Mouse (Mus musculus) forebrain, postnatal 0 days (tissue): ENCODE results near the gene Myl9. TPM values are rescaled to one million over a fixed set of nuclear protein-coding genes. Genes with fewer than 3 reads are reported as not detected.

ENCODE experiments used
- ATAC-seq: fragments of 200-750 bp; cut with Nextera tagmentation; 2 replicates; pipeline ENCODE4 v1.8.0; 2017; ENCODE audit warnings: mild to moderate bottlenecking, moderate library complexity
- DNase-seq: peaks from one replicate; pipeline ENCODE4 v3.0.0-alpha.2; 2015
- H3K27ac ChIP-seq: fragments of 300-500 bp; sonication (generic); 2 replicates; pipeline ENCODE4 v1.5.1; 2014; ENCODE audit warnings: low read depth, mild to moderate bottlenecking, antibody characterized with exemption, low read length, moderate library complexity, mixed read lengths
- H3K27me3 ChIP-seq: fragments of 300-500 bp; sonication (generic); 2 replicates; pipeline ENCODE4 v1.6.1; 2014; ENCODE audit warnings: mild to moderate bottlenecking, low read length, mixed read lengths; ENCODE audit not compliant: insufficient read depth
- H3K36me3 ChIP-seq: fragments of 300-500 bp; sonication (generic); 2 replicates; pipeline ENCODE4 v1.6.1; 2014; ENCODE audit warnings: mild to moderate bottlenecking, moderate library complexity; ENCODE audit not compliant: insufficient read depth
- H3K4me1 ChIP-seq: fragments of 300-500 bp; sonication (generic); 2 replicates; pipeline ENCODE4 v1.6.1; 2014; ENCODE audit warnings: antibody characterized with exemption; ENCODE audit not compliant: insufficient read depth
- H3K4me2 ChIP-seq: fragments of 300-500 bp; sonication (generic); 2 replicates; pipeline ENCODE4 v1.6.1; 2014; ENCODE audit warnings: low read depth, mild to moderate bottlenecking, moderate library complexity
- H3K4me3 ChIP-seq: fragments of 300-500 bp; sonication (generic); 2 replicates; pipeline ENCODE4 v1.5.1; 2014; ENCODE audit warnings: low read depth, low read length, mixed read lengths
- H3K9ac ChIP-seq: fragments of 300-500 bp; sonication (generic); 2 replicates; pipeline ENCODE4 v1.6.1; 2014; ENCODE audit warnings: mild to moderate bottlenecking
- H3K9me3 ChIP-seq: fragments of 300-500 bp; sonication (generic); 2 replicates; pipeline ENCODE4 v1.6.1; 2016; ENCODE audit warnings: low read length
- CTCF ChIP-seq: sonication (generic); IDR thresholded peaks from 2 replicates; pipeline ENCODE4 v1.5.1; 2016; ENCODE audit warnings: antibody characterized with exemption, control low read depth, low read depth
- WGBS: fragments of 180-500 bp; shearing (Covaris S2); extraction: QIAGEN DNeasy Blood & Tissue Kit; methylation state at CpG from one replicate; pipeline ENCODE4 v1.1.7; 2014; 5-methylcytosine and 5-hydroxymethylcytosine counted together
- polyA plus RNA-seq: library from polyadenylated mRNA; unstranded; fragments of >200 nt; fragmentation: Nextera tagmentation; extraction: Ambion mirVana; gene quantifications from 2 replicates; pipeline ENCODE4 v1.2.1, GENCODE M21; 2015
- total RNA-seq: library from RNA; depleted of rRNA; stranded (reverse); fragments of >200 nt; gene quantifications from 2 replicates; pipeline ENCODE4 v1.2.3, GENCODE M21; 2014; rRNA removed

Myl9 gene
- 24.4 and 34.3 TPM in 2 replicates for total RNA-seq
- polyA plus RNA-seq: 34.6 and 39.6 TPM in 2 replicates

DNA sequence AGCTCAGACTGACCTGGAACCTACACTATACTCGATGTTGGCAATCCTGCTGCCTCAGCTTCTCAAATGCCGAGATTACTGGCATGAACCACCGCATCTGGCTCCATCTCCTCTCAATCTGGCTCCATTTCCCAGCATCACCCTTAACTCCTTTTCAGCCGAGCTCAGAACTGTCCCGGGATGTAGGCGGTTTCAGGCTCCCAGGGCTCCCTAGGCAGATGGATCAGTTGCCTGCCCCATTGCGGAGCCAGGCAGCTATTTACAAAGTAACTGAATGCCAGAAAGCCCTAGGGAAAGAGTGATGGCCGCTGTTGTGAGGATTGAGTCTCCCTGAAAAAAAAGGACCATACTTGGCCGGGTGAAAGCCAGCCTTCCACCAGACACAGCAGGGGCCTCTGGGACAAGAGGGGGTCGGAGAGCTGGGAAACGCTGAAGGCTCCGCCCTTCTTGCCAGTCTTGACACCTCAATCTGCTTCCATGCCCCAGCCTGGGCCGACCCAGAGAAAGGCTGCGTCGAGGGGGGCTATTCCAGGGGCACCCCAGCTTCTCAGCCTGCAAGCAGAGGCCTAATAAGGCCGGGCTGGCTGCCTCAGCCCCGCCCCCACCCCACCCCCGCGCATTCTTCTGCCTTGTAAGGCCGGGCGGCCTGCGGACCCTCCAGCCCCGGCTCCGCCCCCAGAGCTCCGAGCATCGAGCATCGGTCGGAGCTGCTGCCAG lies at the start of gene Myl9:
TSS of gene Myl9 (plus strand) at position 683 of the 717 bp plus-strand sequence.
- Histone ChIP-seq H3K4me3 (peak within 1 kb of the TSS; percentile 25), H3K36me3 (no peaks in the 10 kb centered on the region), H3K27me3 (no peaks in the 10 kb centered on the region), H3K27ac (peak within 1 kb of the TSS; percentile 54; the same call in 1 of the 2 replicates), H3K4me1 (no peaks in the 10 kb centered on the region; the same call in 1 of the 2 replicates), H3K9ac (peak within 1 kb of the TSS; percentile 41), H3K4me2 (peak within 1 kb of the TSS; percentile 59), H3K9me3 (no peaks in the 10 kb centered on the region)
- ATAC-seq (peak; percentile 82), DNase-seq (peak; percentile 57)
- TF ChIP-seq CTCF: no peak
- 3% methylated on average over 28 of the region's 28 CpGs for WGBS

DNA sequence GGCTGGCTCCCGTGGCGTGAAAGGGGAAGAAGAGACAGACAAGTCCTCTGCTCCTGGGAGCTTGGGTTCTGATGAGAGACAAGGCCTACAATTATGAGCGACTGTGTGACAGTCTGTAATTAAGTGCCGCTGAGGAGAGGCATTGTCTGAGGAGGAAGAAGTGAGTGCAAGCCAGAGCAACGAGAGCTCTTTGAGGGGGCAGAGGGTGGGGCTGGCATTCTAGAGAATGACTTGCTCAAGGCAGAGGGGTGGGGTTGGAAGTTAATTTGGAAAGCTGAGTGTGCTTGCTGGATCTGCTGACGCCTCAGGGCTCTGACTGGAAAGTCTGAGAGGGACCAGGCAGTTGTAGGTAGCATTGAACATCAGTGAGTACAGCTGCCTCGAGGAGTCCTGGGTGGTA lies 48.9 kb upstream of the Myl9 start:
- peak; percentile 58 for DNase-seq

DNA sequence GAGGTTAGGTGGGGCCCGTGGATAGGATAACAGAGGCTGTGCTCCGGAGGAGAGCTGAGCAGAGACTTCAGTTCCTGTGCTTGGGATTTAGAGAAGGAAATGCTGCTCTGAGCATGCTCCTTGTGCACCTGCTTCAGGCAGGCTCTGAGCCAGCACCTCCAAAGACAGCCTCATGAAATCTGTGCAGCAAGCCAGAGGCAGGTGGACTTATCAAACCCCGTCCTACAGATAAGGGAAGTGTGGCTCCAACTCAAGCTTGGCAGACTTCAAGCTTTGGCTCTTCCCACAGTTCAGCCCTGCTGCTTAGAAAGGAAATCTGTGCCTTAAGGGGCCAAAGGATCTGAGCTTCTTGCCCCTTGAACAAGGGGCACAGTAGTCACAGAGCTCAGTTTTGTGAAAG lies 48.3 kb upstream of the Myl9 start:
- no peaks in the 10 kb centered on the region for H3K27me3 ChIP-seq
- WGBS: 38% methylated on average over 3 of the region's 3 CpGs
- H3K4me1 ChIP-seq: peaks cover 38% of the 10 kb centered on the region
- ATAC-seq (peak; percentile 10; the same call in 1 of the 2 replicates), DNase-seq (no peak)
- H3K9ac ChIP-seq: peak overlapping the region; percentile 37; the same call in 1 of the 2 replicates
- TF ChIP-seq CTCF: no peak
- H3K9me3 ChIP-seq: no peaks in the 10 kb centered on the region
- H3K27ac ChIP-seq: peak overlapping the region; percentile 60
- no peaks in the 10 kb centered on the region for H3K36me3 ChIP-seq
- H3K4me2 ChIP-seq: peak overlapping the region; percentile 70; the same call in 1 of the 2 replicates
- H3K4me3 ChIP-seq: no peak overlapping the region

More for the DNA sequence above, 48.9 kb upstream of the Myl9 start:
- H3K27ac ChIP-seq: peak overlapping the region; percentile 60
- H3K4me1 ChIP-seq: peaks cover 38% of the 10 kb centered on the region
- H3K27me3 ChIP-seq: no peaks in the 10 kb centered on the region
- no peaks in the 10 kb centered on the region for H3K36me3 ChIP-seq
- TF ChIP-seq CTCF: no peak
- H3K9me3 ChIP-seq: no peaks in the 10 kb centered on the region
- peak; percentile 85 for ATAC-seq
- 11% methylated on average over 7 of the region's 7 CpGs for WGBS
- H3K4me3 ChIP-seq: no peak overlapping the region
- H3K4me2 ChIP-seq: peak overlapping the region; percentile 70; the same call in 1 of the 2 replicates
- H3K9ac ChIP-seq: 0 out of 2 replicates have a peak overlapping the region, but pooled peaks have one; percentile 22

DNA sequence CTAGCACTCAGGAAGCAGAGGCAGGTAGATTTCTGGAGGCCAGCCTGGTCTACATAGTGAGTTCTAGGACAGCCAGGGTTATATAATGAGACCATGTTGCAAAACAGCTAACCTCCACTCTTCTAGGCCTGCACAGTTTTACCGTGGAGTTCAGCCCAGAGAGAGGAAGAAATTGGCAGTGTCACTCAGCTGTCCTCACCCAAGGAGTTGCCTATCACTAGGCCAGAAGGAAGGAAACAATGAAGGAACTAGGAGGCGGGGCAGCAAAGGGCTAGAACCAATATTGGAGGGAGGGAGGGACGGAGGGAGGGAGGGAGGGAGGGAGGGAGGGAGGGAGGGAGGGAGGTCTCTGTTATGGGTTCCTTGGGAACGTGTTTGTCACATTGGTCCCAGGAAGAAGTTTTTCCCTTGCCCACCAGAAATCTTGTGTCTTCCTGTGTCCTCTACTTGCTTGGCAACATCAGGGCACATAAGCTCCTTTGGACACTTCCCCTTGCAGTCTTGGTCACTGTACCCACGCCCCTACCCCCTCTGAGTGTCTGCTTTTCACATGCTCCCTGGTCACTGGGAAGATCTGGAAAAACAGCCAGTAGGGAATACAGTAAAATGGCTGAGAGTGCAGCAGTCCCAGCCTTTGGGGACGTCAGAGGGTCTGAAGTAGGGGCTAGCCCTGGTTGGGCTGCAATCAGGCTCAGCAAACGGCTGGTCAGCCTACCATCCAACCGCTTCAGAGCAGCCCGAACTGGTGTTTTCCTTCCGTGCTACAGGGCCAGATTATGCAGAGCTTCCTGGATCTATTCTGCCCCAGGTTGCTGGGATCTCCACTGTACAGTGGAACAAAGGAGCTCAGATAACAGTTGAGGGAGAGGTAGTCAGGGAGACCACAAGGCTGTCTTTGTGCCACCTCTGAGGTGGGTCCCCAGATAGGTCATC lies 45.4 kb upstream of the Myl9 start:
- Histone ChIP-seq H3K9me3 (no peaks in the 10 kb centered on the region), H3K4me1 (peaks cover 23% of the 10 kb centered on the region), H3K27me3 (no peaks in the 10 kb centered on the region), H3K4me3 (no peak overlapping the region), H3K9ac (no peak overlapping the region), H3K4me2 (no peak overlapping the region), H3K27ac (0 out of 2 replicates have a peak overlapping the region, but pooled peaks have one; percentile 1), H3K36me3 (no peaks in the 10 kb centered on the region)
- TF ChIP-seq CTCF: no peak
- DNase-seq: no peak
- WGBS: 58% methylated on average over 9 of the region's 10 CpGs
- no peak for ATAC-seq

DNA sequence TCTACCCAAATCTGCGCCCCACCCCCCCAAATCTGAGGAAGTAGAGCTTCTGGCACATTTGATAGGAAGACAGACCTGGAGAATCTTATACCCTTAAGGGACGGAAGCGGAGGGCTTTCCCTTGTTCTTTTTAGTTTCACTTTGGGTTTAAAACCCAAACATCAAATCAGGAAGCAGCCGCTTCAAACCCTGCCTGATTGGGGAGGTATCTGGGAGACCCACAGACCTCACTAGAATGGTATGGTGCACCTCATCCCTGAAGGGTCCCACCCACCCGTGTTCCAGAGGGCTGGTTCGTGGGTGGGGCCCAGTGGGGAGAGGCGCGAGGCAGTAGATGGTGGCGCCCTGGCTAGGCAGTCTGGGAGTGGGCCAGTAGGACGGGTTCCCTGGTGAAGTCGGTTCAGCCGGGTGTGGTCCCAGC lies 44.7 kb upstream of the Myl9 start:
- WGBS: 82% methylated on average over 12 of the region's 12 CpGs
- DNase-seq (no peak), ATAC-seq (no peak)
- no peak for TF ChIP-seq CTCF
- H3K27ac ChIP-seq: no peak overlapping the region
- H3K9ac ChIP-seq: no peak overlapping the region
- no peaks in the 10 kb centered on the region for H3K9me3 ChIP-seq
- H3K4me2 ChIP-seq: no peak overlapping the region
- H3K4me3 ChIP-seq: no peak overlapping the region
- H3K27me3 ChIP-seq: no peaks in the 10 kb centered on the region
- peaks cover 18% of the 10 kb centered on the region for H3K4me1 ChIP-seq
- no peaks in the 10 kb centered on the region for H3K36me3 ChIP-seq

DNA sequence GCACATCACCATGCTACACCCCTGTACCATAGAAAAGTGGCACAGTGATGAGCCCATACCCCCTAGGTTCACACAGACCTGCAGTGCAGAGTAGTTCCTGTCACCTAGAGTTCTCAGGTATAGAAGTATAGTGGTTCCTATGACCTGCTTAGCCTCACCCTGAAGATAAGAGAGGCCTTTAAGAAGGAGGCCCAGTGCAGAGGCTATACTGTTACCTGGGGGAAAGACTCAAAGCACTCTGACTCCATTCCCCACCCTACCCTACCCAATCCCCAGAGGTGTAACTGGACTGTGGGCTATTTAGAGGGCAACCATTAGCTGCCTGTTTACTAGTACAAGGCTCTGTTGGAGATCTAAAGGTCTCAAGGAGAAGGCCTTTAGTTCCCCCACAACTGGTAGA lies 43.6 kb upstream of the Myl9 start:
- H3K9me3 ChIP-seq: no peaks in the 10 kb centered on the region
- H3K4me3 ChIP-seq: no peak overlapping the region
- H3K4me1 ChIP-seq: peaks cover 8% of the 10 kb centered on the region; the same call in 1 of the 2 replicates
- no peak overlapping the region for H3K4me2 ChIP-seq
- DNase-seq: no peak
- no peaks in the 10 kb centered on the region for H3K27me3 ChIP-seq
- H3K36me3 ChIP-seq: no peaks in the 10 kb centered on the region
- TF ChIP-seq CTCF: no peak
- no peak overlapping the region for H3K9ac ChIP-seq
- H3K27ac ChIP-seq: no peak overlapping the region
- no peak for ATAC-seq
